Mouse (Mus musculus) cerebellum, adult 9-10 months (tissue): Measurements from ENCODE around the gene Sub1.

Source experiments
- DNase-seq: peaks from one replicate; pipeline ENCODE4 v3.0.0; 2022

Gene Sub1

GRCm38 (mm10) chr15:11996883-11997282 is at the start of gene Sub1:
Gene Sub1 (minus strand): TSS chr15:11996983.
- no peak for DNase-seq

GRCm38 (mm10) chr15:12040407-12040710 is 43.6 kb upstream of the Sub1 start:
- DNase-seq, result no peak

GRCm38 (mm10) chr15:12039671-12040406 is 43.1 kb upstream of the Sub1 start:
- no peak for DNase-seq

GRCm38 (mm10) chr15:12039256-12039655 is 42.5 kb upstream of the Sub1 start:
- DNase-seq, result no peak

- no peak for DNase-seq
These were observed 41.3 kb upstream of the Sub1 start for GRCm38 (mm10) chr15:12037866-12038625.

GRCm38 (mm10) chr15:12037217-12037616 is 40.4 kb upstream of the Sub1 start:
- no peak for DNase-seq

- no peak for DNase-seq
These were observed 39.9 kb upstream of the Sub1 start for GRCm38 (mm10) chr15:12036675-12037074.

- no peak for DNase-seq
These were observed 37.5 kb upstream of the Sub1 start for GRCm38 (mm10) chr15:12034317-12034716.

GRCm38 (mm10) chr15:12033155-12033554 is 36.4 kb upstream of the Sub1 start:
- DNase-seq, result no peak

- DNase-seq, result no peak
These were observed 35.7 kb upstream of the Sub1 start for GRCm38 (mm10) chr15:12032512-12032911.

GRCm38 (mm10) chr15:12031861-12032260 is 35.1 kb upstream of the Sub1 start:
- no peak for DNase-seq

- DNase-seq, result no peak
These were observed 33.4 kb upstream of the Sub1 start for GRCm38 (mm10) chr15:12030221-12030620.

GRCm38 (mm10) chr15:12027807-12028206 is 31.0 kb upstream of the Sub1 start:
- DNase-seq, result no peak

- DNase-seq, result no peak
These were observed 30.2 kb upstream of the Sub1 start for GRCm38 (mm10) chr15:12026932-12027450.

GRCm38 (mm10) chr15:12026026-12026425 is 29.2 kb upstream of the Sub1 start:
- no peak for DNase-seq

GRCm38 (mm10) chr15:12025341-12025740 is 28.6 kb upstream of the Sub1 start:
- no peak for DNase-seq

- DNase-seq, result no peak
These were observed 28.0 kb upstream of the Sub1 start for GRCm38 (mm10) chr15:12024791-12025268.

- no peak for DNase-seq
These were observed 22.7 kb upstream of the Sub1 start for GRCm38 (mm10) chr15:12019443-12019842.

GRCm38 (mm10) chr15:12018428-12018757 is 21.6 kb upstream of the Sub1 start:
- no peak for DNase-seq

GRCm38 (mm10) chr15:12017700-12018427 is 21.1 kb upstream of the Sub1 start:
- no peak for DNase-seq

- no peak for DNase-seq
These were observed 17.6 kb upstream of the Sub1 start for GRCm38 (mm10) chr15:12014197-12014905.

- DNase-seq, result no peak
These were observed 16.9 kb upstream of the Sub1 start for GRCm38 (mm10) chr15:12013532-12014196.
